Mouse (Mus musculus) forelimb bud, embryonic 11.5 days (tissue): Measurements from ENCODE around the gene Grik5.

Source experiments
- DNase-seq: peaks from one replicate; pipeline ENCODE4 v3.0.0-alpha.2; 2012; ENCODE audit warnings: low read depth, low spot score

Grik5 gene

DNA sequence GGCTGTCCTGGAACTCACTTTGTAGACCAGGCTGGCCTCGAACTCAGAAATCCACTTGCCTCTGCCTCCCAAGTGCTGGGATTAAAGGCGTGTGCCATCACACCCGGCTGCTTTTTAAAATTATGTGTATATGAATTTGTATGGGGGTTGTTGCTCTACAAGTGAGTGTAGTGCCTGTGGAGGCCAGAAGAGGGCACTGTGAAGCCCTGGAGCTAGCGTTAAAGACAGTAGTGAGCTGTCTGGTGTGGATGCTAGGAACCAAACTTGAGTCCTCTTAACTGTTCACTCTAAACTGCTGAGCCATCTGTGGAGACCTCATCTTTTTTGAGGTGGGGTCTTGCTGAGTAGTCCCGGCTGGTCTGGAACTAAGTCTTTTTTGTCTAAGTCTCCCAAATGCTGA is 86.3 kb downstream of the Grik5 start:
- DNase-seq, result no peak

- DNase-seq, result no peak
Measured at GRCm38 (mm10) chr7:24984307-24984706, 87.8 kb downstream of the Grik5 start.

GRCm38 (mm10) chr7:24983396-24983795 is 88.8 kb downstream of the Grik5 start:
- DNase-seq, result no peak

GRCm38 (mm10) chr7:24980439-24980838 is 91.7 kb downstream of the Grik5 start:
- no peak for DNase-seq

DNA sequence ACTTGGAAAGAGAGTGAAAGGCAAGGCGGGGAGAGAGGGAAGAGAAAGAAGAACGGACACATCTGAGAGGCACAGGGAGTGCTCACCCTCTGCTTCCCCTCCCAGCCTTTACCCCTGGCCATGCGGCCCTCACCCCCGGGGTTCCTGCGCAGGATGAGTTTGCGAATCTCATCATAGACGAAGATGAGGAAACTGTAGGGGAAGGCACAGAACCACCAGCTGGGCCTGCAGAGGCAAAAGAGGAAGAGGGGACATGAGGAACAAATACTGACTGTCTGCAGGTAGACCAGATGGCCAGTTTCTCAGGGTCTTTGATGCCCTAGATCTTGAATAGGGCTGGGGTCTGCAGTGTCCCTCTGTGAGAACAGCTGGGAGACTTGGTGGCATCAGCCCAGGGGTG is 93.4 kb downstream of the Grik5 start:
- DNase-seq, result no peak

- peak; percentile 62 for DNase-seq
Measured at GRCm38 (mm10) chr7:24974893-24975595, 97.1 kb downstream of the Grik5 start.

- DNase-seq, result no peak
Measured at GRCm38 (mm10) chr7:24973902-24974301, 98.2 kb downstream of the Grik5 start.

- DNase-seq, result no peak
Measured at GRCm38 (mm10) chr7:24973208-24973607, 98.9 kb downstream of the Grik5 start.

GRCm38 (mm10) chr7:24971972-24972893 is 99.9 kb downstream of the Grik5 start, which contains the start of gene Rabac1:
Gene Rabac1 (minus strand): TSS chr7:24972754.
- peak; percentile 91 for DNase-seq

- DNase-seq, result peak; percentile 48
Measured at GRCm38 (mm10) chr7:24971261-24971971, 100.7 kb downstream of the Grik5 start.

- no peak for DNase-seq
Measured at GRCm38 (mm10) chr7:24970341-24970740, 101.8 kb downstream of the Grik5 start.

DNA sequence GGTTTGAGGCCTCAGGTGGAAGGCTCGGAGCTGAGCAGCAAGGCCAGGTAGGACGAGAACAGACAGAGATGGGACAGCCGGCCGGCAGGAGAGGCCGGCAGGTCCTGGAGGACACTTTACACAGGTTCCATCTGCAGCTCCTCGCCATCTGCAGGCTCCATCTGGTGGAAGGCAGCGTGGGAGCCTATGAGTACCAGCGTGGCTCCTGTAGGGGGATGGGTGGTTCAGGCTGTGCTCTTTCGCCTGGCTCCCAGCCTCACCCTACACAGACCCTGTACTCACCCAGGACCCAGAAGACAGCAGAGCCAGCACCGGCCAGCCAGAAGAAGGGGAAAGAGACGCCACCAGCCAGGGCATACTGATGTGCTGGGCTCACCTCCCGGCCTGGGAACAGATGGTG is 102.3 kb downstream of the Grik5 start:
- DNase-seq, result no peak

- DNase-seq, result no peak
Measured at GRCm38 (mm10) chr7:24968463-24968862, 103.7 kb downstream of the Grik5 start.

- no peak for DNase-seq
Measured at GRCm38 (mm10) chr7:24967966-24968365, 104.2 kb downstream of the Grik5 start.

DNA sequence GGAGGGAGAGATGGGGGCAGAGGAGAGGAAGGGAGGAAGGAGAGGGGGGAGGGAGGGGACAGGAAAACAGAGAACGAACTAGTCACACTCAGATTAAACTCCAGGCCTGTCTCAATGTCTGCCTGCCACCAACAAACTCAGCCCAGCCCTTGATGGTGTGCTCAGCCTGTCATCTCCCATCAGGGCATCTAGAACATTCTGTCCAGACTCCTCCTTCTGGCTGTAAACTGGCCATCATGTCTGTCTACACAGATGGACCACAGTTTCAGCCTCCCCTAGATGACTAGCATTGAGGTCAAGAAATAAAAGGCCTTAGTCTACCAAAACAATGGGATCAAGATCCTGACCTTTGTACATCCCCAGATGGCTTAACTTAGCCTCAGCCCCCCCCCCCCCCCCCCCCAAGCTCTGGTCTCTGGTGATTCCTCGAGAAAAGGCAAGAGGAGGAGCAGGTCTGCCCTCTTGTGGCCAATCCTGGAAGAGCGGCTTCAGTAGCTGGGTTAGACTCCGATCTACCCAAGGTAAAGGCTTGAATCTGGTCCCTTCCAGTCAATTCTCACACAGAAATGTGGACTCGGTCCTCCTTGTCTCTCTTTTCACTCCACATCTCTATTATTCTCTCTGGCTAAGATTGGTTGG is 107.1 kb downstream of the Grik5 start:
- peak; percentile 83 for DNase-seq

GRCm38 (mm10) chr7:24964288-24964687 is 107.9 kb downstream of the Grik5 start:
- no peak for DNase-seq
